Mouse (Mus musculus) embryonic fibroblast, embryonic 13.5 days (primary cell): Measurements from ENCODE around the gene Prrc2c.

Source experiments
- CTCF ChIP-seq: IDR thresholded peaks from 2 replicates; pipeline ENCODE4 v1.5.1; 2011; ENCODE audit warnings: mild to moderate bottlenecking, control low read depth, low read length, moderate library complexity, borderline replicate concordance; ENCODE audit not compliant: insufficient read depth
- POLR2A ChIP-seq: IDR thresholded peaks from 2 replicates; pipeline ENCODE4 v1.6.1; 2011; ENCODE audit warnings: low read depth, mild to moderate bottlenecking, control low read depth, low read length, moderate library complexity

- TF ChIP-seq POLR2A = no peak
- TF ChIP-seq CTCF = no peak
These were observed 115.1 kb downstream of the Prrc2c start for GRCm38 (mm10) chr1:162625229-162625628.
